8 mouse cellular contexts compared by ENCODE assay signal in the genomic region with DNA sequence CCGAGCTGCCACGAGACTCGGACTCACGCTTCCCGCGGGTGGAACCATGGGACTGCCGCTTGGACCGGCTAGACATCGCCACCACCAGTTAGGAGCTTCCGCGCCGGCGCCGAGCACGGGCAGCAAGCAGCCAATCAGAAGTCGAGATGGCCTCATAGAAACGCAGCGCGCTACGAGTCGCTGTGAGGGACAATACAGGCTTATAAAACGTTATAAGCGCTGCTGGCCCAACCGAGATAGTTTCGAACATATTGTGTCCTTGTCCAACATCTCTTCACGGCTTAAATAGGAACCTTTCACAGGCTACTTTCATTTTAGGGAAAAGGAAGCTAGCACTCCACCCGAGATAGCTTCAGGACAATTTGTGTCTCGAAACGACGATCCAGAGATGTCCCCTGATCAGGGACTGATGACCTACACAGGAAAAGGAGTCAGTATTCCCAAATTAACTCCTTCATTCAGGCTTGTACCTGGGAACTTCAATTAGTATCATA. TPM values are rescaled to one million over a fixed set of nuclear protein-coding genes. Genes with fewer than 3 reads are reported as not detected.
A peak's percentile ranks its signal among the peaks of the same experiment; 100 is the strongest.
DNase-seq lines count a peak whose midpoint lies in the region; ATAC-seq and TF ChIP-seq lines count a peak whose summit lies in the region.

A gene (minus strand): TSS at position 111 of the 494 bp plus-strand sequence.

- no peaks in the 10 kb centered on the region for H3K27me3 ChIP-seq in heart, embryonic 12.5 days (replicated peaks)
- no peaks in the 10 kb centered on the region for H3K27me3 ChIP-seq in kidney, postnatal 0 days (ENCODE audit: insufficient read depth, low read length)
- H3K27me3 ChIP-seq in liver, embryonic 11.5 days (replicated peaks; ENCODE audit: control insufficient read depth, insufficient read depth, low read length), result no peaks in the 10 kb centered on the region
- H3K27me3 ChIP-seq in stomach, embryonic 14.5 days (ENCODE audit: control insufficient read depth, insufficient read depth, low read length), result no peaks in the 10 kb centered on the region

- H3K4me3 ChIP-seq in heart, embryonic 12.5 days, result peak within 1 kb of the TSS; percentile 88
- peak within 1 kb of the TSS; percentile 88 for H3K4me3 ChIP-seq in kidney, postnatal 0 days (replicated peaks; ENCODE audit: low read depth, low read length)
- H3K4me3 ChIP-seq in liver, embryonic 11.5 days (ENCODE audit: low read depth, low read length), result peak within 1 kb of the TSS; percentile 95
- H3K4me3 ChIP-seq in stomach, embryonic 14.5 days (ENCODE audit: low read depth, low read length), result peak within 1 kb of the TSS; percentile 82

- peak within 1 kb of the TSS; percentile 73 for H3K27ac ChIP-seq in heart, embryonic 12.5 days (ENCODE audit: poor library complexity, severe bottlenecking)
- peak within 1 kb of the TSS; percentile 71 for H3K27ac ChIP-seq in kidney, postnatal 0 days
- H3K27ac ChIP-seq in liver, embryonic 11.5 days (ENCODE audit: low read depth, low read length), result peak within 1 kb of the TSS; percentile 70
- H3K27ac ChIP-seq in stomach, embryonic 14.5 days (ENCODE audit: low read length), result no peak within 1 kb of the TSS

- TF ChIP-seq CTCF in kidney, postnatal 0 days (IDR thresholded peaks at IDR 0.05; ENCODE audit: low read depth), result peak; percentile 12; the same call in 1 of the 2 replicates

- peaks cover 22% of the 10 kb centered on the region for H3K4me1 ChIP-seq in heart, embryonic 12.5 days (replicated peaks)
- peaks cover 15% of the 10 kb centered on the region for H3K4me1 ChIP-seq in kidney, postnatal 0 days (replicated peaks; ENCODE audit: insufficient read depth, low read length)
- H3K4me1 ChIP-seq in liver, embryonic 11.5 days (replicated peaks; ENCODE audit: control insufficient read depth, insufficient read depth, low read length), result peaks cover 29% of the 10 kb centered on the region
- H3K4me1 ChIP-seq in stomach, embryonic 14.5 days (ENCODE audit: control insufficient read depth, insufficient read depth, low read length), result peaks cover 13% of the 10 kb centered on the region; the same call in 1 of the 2 replicates

- H3K36me3 ChIP-seq in heart, embryonic 12.5 days, result peaks cover 35% of the 10 kb centered on the region
- H3K36me3 ChIP-seq in kidney, postnatal 0 days (ENCODE audit: insufficient read depth, low read length), result peaks cover 2% of the 10 kb centered on the region; the same call in 1 of the 2 replicates
- H3K36me3 ChIP-seq in liver, embryonic 11.5 days (ENCODE audit: control insufficient read depth, insufficient read depth, low read length), result peaks cover 7% of the 10 kb centered on the region; the same call in 1 of the 2 replicates
- H3K36me3 ChIP-seq in stomach, embryonic 14.5 days (ENCODE audit: control insufficient read depth, insufficient read depth, low read length), result peaks cover 18% of the 10 kb centered on the region

- H3K9me3 ChIP-seq in heart, embryonic 12.5 days (replicated peaks), result no peaks in the 10 kb centered on the region
- no peaks in the 10 kb centered on the region for H3K9me3 ChIP-seq in kidney, postnatal 0 days (replicated peaks; ENCODE audit: low read length)
- H3K9me3 ChIP-seq in liver, embryonic 11.5 days (ENCODE audit: control insufficient read depth, low read length), result no peaks in the 10 kb centered on the region
- no peaks in the 10 kb centered on the region for H3K9me3 ChIP-seq in stomach, embryonic 14.5 days (ENCODE audit: control insufficient read depth, low read depth, low read length)

- under 1% methylated on average over 30 of the region's 30 CpGs for WGBS in heart, embryonic 12.5 days
- under 1% methylated on average over 30 of the region's 30 CpGs for WGBS in kidney, postnatal 0 days
- WGBS in liver, embryonic 11.5 days, result under 1% methylated on average over 30 of the region's 30 CpGs
- whole genome bisulfite sequencing in stomach, embryonic 14.5 days, result under 1% methylated on average over 30 of the region's 30 CpGs

- peak; percentile 90 for ATAC-seq in erythroid progenitor cell, adult 5-6 weeks (replicated peaks; ENCODE audit: low FRiP score, poor library complexity, severe bottlenecking)
- ATAC-seq in heart, embryonic 12.5 days (ENCODE audit: insufficient number of reproducible peaks, low FRiP score), result peak; percentile 87
- ATAC-seq in kidney, postnatal 0 days (replicated peaks; ENCODE audit: low FRiP score, low read depth), result peak; percentile 77
- peak; percentile 75 for ATAC-seq in liver, embryonic 11.5 days (replicated peaks; ENCODE audit: low FRiP score)
- ATAC-seq in stomach, embryonic 14.5 days (ENCODE audit: insufficient number of reproducible peaks, insufficient read depth, low FRiP score, low read depth), result peak; percentile 82

- H3K4me2 ChIP-seq in heart, embryonic 12.5 days, result peak within 1 kb of the TSS; percentile 99
- H3K4me2 ChIP-seq in kidney, postnatal 0 days (ENCODE audit: low read length), result peak within 1 kb of the TSS; percentile 82
- peak within 1 kb of the TSS; percentile 97 for H3K4me2 ChIP-seq in liver, embryonic 11.5 days
- H3K4me2 ChIP-seq in stomach, embryonic 14.5 days (replicated peaks; ENCODE audit: low read depth, low read length), result peak within 1 kb of the TSS; percentile 91

- DNase-seq in CD4-positive helper T cell, adult 2 months (ENCODE audit: low read depth, low spot score), result peak; percentile 94
- DNase-seq in brain, embryonic 18.5 days (ENCODE audit: low read depth, low spot score), result peak; percentile 90
- peak; percentile 97 for DNase-seq in kidney, postnatal 0 days (ENCODE audit: low spot score)
- peak; percentile 86 for DNase-seq in liver, embryonic 11.5 days (ENCODE audit: low spot score)
- DNase-seq in naive thymus-derived CD4-positive, alpha-beta T cell, adult 2 months (ENCODE audit: low read depth), result peak; percentile 94

- peak within 1 kb of the TSS; percentile 93 for H3K9ac ChIP-seq in heart, embryonic 12.5 days
- H3K9ac ChIP-seq in kidney, postnatal 0 days (ENCODE audit: low read depth, low read length), result peak within 1 kb of the TSS; percentile 86
- H3K9ac ChIP-seq in liver, embryonic 11.5 days (ENCODE audit: low read depth, low read length), result peak within 1 kb of the TSS; percentile 91
- peak within 1 kb of the TSS; percentile 81 for H3K9ac ChIP-seq in stomach, embryonic 14.5 days (replicated peaks; ENCODE audit: low read depth, low read length)

RNA-seq across cellular contexts. Expression of the gene that starts here (rescaled TPM):
- 62.9 and 90.1 TPM in 2 replicates for total RNA-seq in erythroid progenitor cell, adult 5-6 weeks (2015; ENCODE audit: low replicate concordance)
- 63.4 and 92.7 TPM in 2 replicates for total RNA-seq in erythroid progenitor cell, adult 5-6 weeks (2017; ENCODE audit: low replicate concordance)
- polyA plus RNA-seq in heart, embryonic 12.5 days (2016; fragmentation: Nextera tagmentation; extraction: Ambion mirVana), result 36.0 and 39.7 TPM in 2 replicates
- 35.6 and 37.2 TPM in 2 replicates for polyA plus RNA-seq in kidney, postnatal 0 days (2015; fragmentation: Nextera tagmentation; extraction: Ambion mirVana)
- 91.6 and 100 TPM in 2 replicates for polyA plus RNA-seq in liver, embryonic 11.5 days (2014; fragmentation: Nextera tagmentation; extraction: Ambion mirVana)
- polyA plus RNA-seq in stomach, embryonic 14.5 days (2014; fragmentation: Nextera tagmentation; extraction: Ambion mirVana), result 52.3 and 52.5 TPM in 2 replicates
